Mouse (Mus musculus) midbrain, postnatal 0 days (tissue): ENCODE measurements around the gene Hid1. TPM values are rescaled to one million over a fixed set of nuclear protein-coding genes. Genes with fewer than 3 reads are reported as not detected.

Experiments
- ATAC-seq: fragments of 200-750 bp; cut with Nextera tagmentation; 2 replicates; pipeline ENCODE4 v1.8.0; 2017; ENCODE audit warnings: moderate number of reproducible peaks, mild to moderate bottlenecking, moderate TSS enrichment, moderate library complexity; ENCODE audit not compliant: low FRiP score
- DNase-seq: peaks from one replicate; pipeline ENCODE4 v3.0.0-alpha.2; 2015; ENCODE audit warnings: low spot score
- H3K27ac ChIP-seq: fragments of 300-500 bp; sonication (generic); 2 replicates; pipeline ENCODE4 v1.5.1; 2014; ENCODE audit warnings: low read depth, mild to moderate bottlenecking, low read length, mixed read lengths
- H3K27me3 ChIP-seq: fragments of 300-500 bp; sonication (generic); 2 replicates; pipeline ENCODE4 v1.6.1; 2014; ENCODE audit warnings: low read length, control low read depth, mixed read lengths; ENCODE audit not compliant: insufficient read depth
- H3K36me3 ChIP-seq: fragments of 300-500 bp; sonication (generic); 2 replicates; pipeline ENCODE4 v1.6.1; 2014; ENCODE audit warnings: low read length, control low read depth, mixed read lengths; ENCODE audit not compliant: insufficient read depth
- H3K4me1 ChIP-seq: fragments of 300-500 bp; sonication (generic); 2 replicates; pipeline ENCODE4 v1.6.1; 2014; ENCODE audit warnings: mild to moderate bottlenecking, control low read depth, antibody characterized with exemption, low read length, mixed read lengths; ENCODE audit not compliant: insufficient read depth
- H3K4me2 ChIP-seq: fragments of 300-500 bp; sonication (generic); 2 replicates; pipeline ENCODE4 v1.6.1; 2014; ENCODE audit warnings: low read depth, mild to moderate bottlenecking, low read length, mixed read lengths; ENCODE audit not compliant: poor library complexity, severe bottlenecking
- H3K4me3 ChIP-seq: fragments of 300-500 bp; sonication (generic); 2 replicates; pipeline ENCODE4 v1.5.1; 2014; ENCODE audit warnings: low read depth, mild to moderate bottlenecking, low read length, moderate library complexity
- H3K9ac ChIP-seq: fragments of 300-500 bp; sonication (generic); replicated peaks from 2 replicates; pipeline ENCODE4 v1.6.1; 2014; ENCODE audit warnings: mild to moderate bottlenecking, low read length, moderate library complexity, mixed read lengths; ENCODE audit not compliant: poor library complexity, severe bottlenecking
- H3K9me3 ChIP-seq: fragments of 300-500 bp; sonication (generic); 2 replicates; pipeline ENCODE4 v1.6.1; 2016; ENCODE audit warnings: low read length, control low read depth
- CTCF ChIP-seq: IDR thresholded peaks from 2 replicates; pipeline ENCODE4 v1.5.1; 2016; ENCODE audit warnings: antibody characterized with exemption, mild to moderate bottlenecking
- WGBS: fragments of 180-500 bp; shearing (Covaris S2); extraction: QIAGEN DNeasy Blood & Tissue Kit; methylation state at CpG from one replicate; pipeline ENCODE4 v1.1.7; 2014; 5-methylcytosine and 5-hydroxymethylcytosine counted together
- polyA plus RNA-seq: library from polyadenylated mRNA; unstranded; fragments of >200 nt; fragmentation: Nextera tagmentation; extraction: Ambion mirVana; gene quantifications from 2 replicates; pipeline ENCODE4 v1.2.1, GENCODE M21; 2015
- total RNA-seq: library from RNA; depleted of rRNA; stranded (reverse); fragments of >200 nt; gene quantifications from 2 replicates; pipeline ENCODE4 v1.2.3, GENCODE M21; 2014

Hid1 gene
- total and polyA plus RNA-seq, 2 experiments from 2014 or later, result 65.6 to 106 TPM

DNA sequence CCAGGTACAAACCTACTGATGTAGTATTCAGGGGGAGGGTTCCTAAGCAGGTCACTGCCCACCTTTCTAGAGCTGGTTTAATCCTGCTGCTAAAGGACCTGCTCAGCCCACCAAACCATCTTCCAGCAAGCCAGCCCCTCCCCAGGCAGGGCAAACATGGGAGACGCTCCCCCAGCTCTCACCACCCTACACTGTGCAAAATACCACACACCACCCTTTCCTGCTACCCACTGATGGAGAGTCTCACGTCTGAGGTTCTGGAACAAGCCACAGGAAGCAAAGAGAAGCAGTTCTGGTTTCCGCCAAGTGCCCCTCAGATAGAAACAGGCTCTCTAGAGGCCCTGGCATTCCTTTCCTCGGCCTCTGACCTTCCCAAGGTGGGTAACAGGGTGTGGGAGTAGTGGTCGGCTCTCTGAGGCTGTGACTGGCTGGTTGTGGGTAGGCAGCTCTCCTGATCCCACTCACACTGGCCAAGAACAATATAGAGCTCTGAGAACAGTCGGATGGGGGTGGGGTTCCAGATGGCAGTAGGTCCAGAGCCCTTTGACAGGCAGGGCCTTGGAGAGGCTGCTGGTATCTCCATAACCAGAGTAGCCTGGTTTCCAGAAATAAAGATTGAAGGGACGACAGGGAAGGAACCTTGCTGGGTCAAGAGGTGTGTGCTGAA, 1.4 kb downstream of the Hid1 start:
- no peaks in the 10 kb centered on the region for H3K9me3 ChIP-seq
- peak overlapping the region; percentile 87 for H3K9ac ChIP-seq
- peak overlapping the region; percentile 93 for H3K4me2 ChIP-seq
- TF ChIP-seq CTCF, result no peak
- peak overlapping the region; percentile 88 for H3K27ac ChIP-seq
- no peaks in the 10 kb centered on the region for H3K36me3 ChIP-seq
- H3K27me3 ChIP-seq, result no peaks in the 10 kb centered on the region
- no peak for DNase-seq
- peak overlapping the region; percentile 82 for H3K4me3 ChIP-seq
- H3K4me1 ChIP-seq, result peaks cover 8% of the 10 kb centered on the region; the same call in 1 of the 2 replicates
- peak; percentile 5; the same call in 1 of the 2 replicates for ATAC-seq
- WGBS, result 38% methylated on average over 7 of the region's 7 CpGs

DNA sequence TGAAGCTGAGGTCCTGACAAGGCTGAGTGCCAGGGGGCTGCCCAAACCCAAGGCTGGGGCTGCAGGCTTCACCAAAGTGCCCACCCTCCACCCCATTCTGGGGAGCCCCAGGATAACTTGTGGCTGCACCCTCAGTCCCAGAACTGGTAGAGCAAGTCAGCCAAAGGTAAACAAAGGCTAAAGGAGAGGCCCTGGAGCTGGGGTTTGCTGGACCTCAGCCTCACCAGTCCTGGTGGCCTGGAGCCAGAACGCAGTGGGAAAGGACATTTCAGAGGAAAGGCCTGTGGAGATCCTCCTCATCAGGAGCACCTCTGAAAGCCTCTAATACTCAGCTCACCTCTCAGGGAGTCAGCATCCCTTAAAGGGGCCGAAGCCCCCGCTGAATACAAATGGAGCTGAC, 3.4 kb downstream of the Hid1 start:
- H3K27ac ChIP-seq, result no peak overlapping the region
- H3K4me1 ChIP-seq, result peaks cover 8% of the 10 kb centered on the region; the same call in 1 of the 2 replicates
- ATAC-seq (no peak), DNase-seq (no peak)
- peaks cover 6% of the 10 kb centered on the region for H3K36me3 ChIP-seq
- no peak overlapping the region for H3K4me2 ChIP-seq
- H3K9ac ChIP-seq, result no peak overlapping the region
- no peaks in the 10 kb centered on the region for H3K27me3 ChIP-seq
- TF ChIP-seq CTCF, result no peak
- H3K9me3 ChIP-seq, result no peaks in the 10 kb centered on the region
- H3K4me3 ChIP-seq, result no peak overlapping the region
- 87% methylated on average over 3 of the region's 3 CpGs for WGBS

DNA sequence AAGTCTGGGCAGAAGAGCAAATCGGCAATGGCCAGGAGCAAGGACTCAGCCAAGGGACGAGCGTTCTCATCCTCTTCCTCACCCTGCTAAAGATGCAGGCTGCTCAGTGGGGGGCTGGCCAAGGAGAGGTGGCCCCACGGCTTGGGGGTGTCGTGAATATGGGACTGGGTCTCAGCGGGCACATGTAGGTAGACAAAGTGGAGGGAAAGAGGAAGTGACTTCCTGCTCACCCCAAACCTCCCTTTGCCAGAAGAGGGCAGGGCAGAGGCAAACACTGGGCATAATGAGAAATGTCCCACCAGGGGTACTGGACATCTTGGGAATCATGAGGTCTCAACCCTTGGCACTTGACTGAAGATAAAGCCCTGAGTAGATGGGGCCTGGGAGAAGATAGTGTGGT, 7.8 kb downstream of the Hid1 start:
- TF ChIP-seq CTCF, result peak; percentile 49
- H3K27ac ChIP-seq, result no peak overlapping the region
- no peaks in the 10 kb centered on the region for H3K4me1 ChIP-seq
- H3K36me3 ChIP-seq, result peaks cover 29% of the 10 kb centered on the region
- no peaks in the 10 kb centered on the region for H3K27me3 ChIP-seq
- WGBS, result 50% methylated on average over 6 of the region's 6 CpGs
- DNase-seq (no peak), ATAC-seq (no peak)
- H3K9ac ChIP-seq, result no peak overlapping the region
- H3K9me3 ChIP-seq, result no peaks in the 10 kb centered on the region
- no peak overlapping the region for H3K4me3 ChIP-seq
- no peak overlapping the region for H3K4me2 ChIP-seq

DNA sequence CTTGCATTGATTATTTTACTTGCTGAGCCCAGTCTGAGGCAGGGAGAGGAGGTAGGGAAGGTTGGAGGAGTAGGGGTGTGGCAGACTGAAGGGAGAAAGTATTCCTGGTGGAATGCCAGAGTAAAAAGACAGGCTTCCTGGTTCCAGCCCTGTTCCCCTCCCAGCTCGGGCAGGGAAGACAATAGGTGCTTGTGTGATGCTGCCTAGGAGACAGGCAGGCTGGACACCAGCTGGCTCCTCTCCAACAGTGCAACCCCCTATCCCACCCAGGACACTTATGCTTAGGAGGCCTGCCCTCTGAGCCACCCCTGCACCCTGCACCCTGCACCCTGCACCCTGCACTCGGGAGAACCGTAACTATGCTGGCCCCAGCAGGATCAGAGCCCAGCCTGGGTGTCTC, 8.3 kb downstream of the Hid1 start:
- WGBS, result 45% methylated on average over 3 of the region's 3 CpGs
- Histone ChIP-seq H3K4me1 (no peaks in the 10 kb centered on the region), H3K9me3 (no peaks in the 10 kb centered on the region), H3K4me3 (no peak overlapping the region), H3K9ac (no peak overlapping the region), H3K27ac (no peak overlapping the region), H3K27me3 (no peaks in the 10 kb centered on the region), H3K36me3 (peaks cover 29% of the 10 kb centered on the region), H3K4me2 (no peak overlapping the region)
- ATAC-seq, result no peak
- TF ChIP-seq CTCF, result no peak
- no peak for DNase-seq

DNA sequence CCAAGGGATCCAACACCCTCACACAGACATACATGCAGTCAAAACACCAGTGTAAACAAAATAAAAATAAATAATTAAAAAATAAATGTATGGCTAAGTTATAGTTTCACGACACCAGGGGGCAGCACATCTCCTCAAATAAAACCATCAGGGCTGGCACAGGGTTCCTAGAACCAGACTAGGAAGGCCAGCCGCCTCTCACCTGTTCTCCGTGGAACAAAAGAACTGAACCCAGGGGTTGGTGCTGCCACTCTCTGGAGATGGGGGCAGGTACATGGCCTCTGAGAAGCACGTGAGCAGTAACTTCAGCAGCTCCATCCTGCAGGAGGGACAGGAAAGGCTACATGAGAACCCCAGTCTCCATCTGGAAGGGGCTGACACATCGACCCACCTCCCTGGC, 9.1 kb downstream of the Hid1 start:
- TF ChIP-seq CTCF, result peak; percentile 80
- Histone ChIP-seq H3K9ac (0 out of 2 replicates have a peak overlapping the region, but pooled peaks have one; percentile 20), H3K4me2 (no peak overlapping the region), H3K27me3 (no peaks in the 10 kb centered on the region), H3K36me3 (peaks cover 32% of the 10 kb centered on the region), H3K27ac (peak overlapping the region; percentile 34), H3K4me1 (no peaks in the 10 kb centered on the region), H3K9me3 (no peaks in the 10 kb centered on the region), H3K4me3 (no peak overlapping the region)
- 16% methylated on average over 5 of the region's 5 CpGs for WGBS
- ATAC-seq, result peak; percentile 74
- peak; percentile 92 for DNase-seq

DNA sequence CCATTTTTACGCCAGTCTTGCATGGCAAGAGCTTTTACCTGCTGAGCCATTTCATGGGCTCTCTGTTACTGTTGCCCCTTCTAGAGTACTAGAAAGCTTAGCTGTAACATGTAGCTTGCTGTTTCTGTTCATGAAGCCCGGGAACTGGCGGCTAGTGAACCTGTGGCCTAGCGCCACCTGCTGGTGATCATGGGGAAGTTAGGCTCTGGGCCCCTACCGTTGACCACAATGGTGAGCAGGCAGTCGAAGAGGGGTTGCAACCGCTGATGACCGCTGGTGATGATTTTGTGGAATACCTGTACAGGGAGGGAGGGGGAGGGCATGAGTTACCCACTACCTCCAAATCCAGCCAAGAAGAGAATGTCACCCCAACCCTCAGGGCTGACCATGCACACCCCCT, 13.4 kb downstream of the Hid1 start:
- DNase-seq (peak; percentile 89), ATAC-seq (peak; percentile 6; the same call in 1 of the 2 replicates)
- Histone ChIP-seq H3K4me1 (no peaks in the 10 kb centered on the region), H3K4me3 (no peak overlapping the region), H3K4me2 (no peak overlapping the region), H3K36me3 (peaks cover 63% of the 10 kb centered on the region), H3K27me3 (no peaks in the 10 kb centered on the region), H3K27ac (no peak overlapping the region), H3K9me3 (no peaks in the 10 kb centered on the region), H3K9ac (no peak overlapping the region)
- WGBS, result 9% methylated on average over 8 of the region's 8 CpGs
- TF ChIP-seq CTCF, result peak; percentile 99
